Mouse (Mus musculus): ENCODE results near the gene Krt26. TPM values are rescaled to one million over a fixed set of nuclear protein-coding genes. Genes with fewer than 3 reads are reported as not detected.

Krt26 gene
- polyA plus RNA-seq, 1 experiment, result not detected

GRCm38 (mm10) chr11:99292846-99293245 lies 44.9 kb downstream of the Krt26 start:
- TF ChIP-seq CTCF (IDR thresholded peaks at IDR 0.05; ENCODE audit: low read depth, low read length) (no peak), POLR2A (IDR thresholded peaks at IDR 0.05; ENCODE audit: borderline replicate concordance, low read depth, low read length) (no peak)
- H3K27ac ChIP-seq (ENCODE audit: insufficient read depth, low read depth, low read length), result no peak overlapping the region
- H3K4me3 ChIP-seq (ENCODE audit: insufficient read depth, low read length), result no peak overlapping the region
- H3K4me1 ChIP-seq (ENCODE audit: control insufficient read depth, insufficient read depth, low read length), result no peaks in the 10 kb centered on the region

DNA sequence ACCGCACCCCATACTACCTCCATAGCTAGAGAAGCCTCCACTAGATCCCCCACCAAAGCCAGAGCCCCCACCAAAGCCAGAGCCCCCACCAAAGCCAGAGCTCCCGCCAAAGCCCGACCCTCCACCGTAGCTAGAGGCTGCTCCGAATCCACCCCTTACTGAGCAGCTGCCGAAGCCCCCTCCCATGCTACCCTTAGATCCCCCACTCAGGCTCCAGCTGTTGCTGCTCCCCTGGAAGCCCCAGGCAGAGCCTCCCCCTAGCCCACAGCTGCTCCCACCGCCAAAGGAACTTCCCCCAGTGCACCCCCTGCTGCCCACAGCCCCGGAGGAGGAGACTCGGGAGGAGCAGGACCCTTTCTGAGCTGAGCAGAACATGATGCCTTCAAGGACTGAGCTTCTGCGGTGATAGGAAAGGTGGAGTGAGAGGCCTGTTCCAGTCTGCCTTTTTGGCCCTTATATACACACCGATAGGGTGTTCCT lies 52.9 kb downstream of the Krt26 start, which contains the start of gene Krt24:
TSS of gene Krt24 (minus strand) at position 430 of the 480 bp plus-strand sequence.
- Histone ChIP-seq H3K27ac (ENCODE audit: insufficient read depth, low read depth, low read length) (no peak within 1 kb of the TSS), H3K4me3 (ENCODE audit: insufficient read depth, low read length) (no peak within 1 kb of the TSS), H3K4me1 (ENCODE audit: control insufficient read depth, insufficient read depth, low read length) (peaks cover 8% of the 10 kb centered on the region)
- TF ChIP-seq CTCF (IDR thresholded peaks at IDR 0.05; ENCODE audit: low read depth, low read length) (no peak), POLR2A (IDR thresholded peaks at IDR 0.05; ENCODE audit: borderline replicate concordance, low read depth, low read length) (no peak)

- Histone ChIP-seq H3K4me1 (ENCODE audit: control insufficient read depth, insufficient read depth, low read length) (peaks cover 8% of the 10 kb centered on the region), H3K27ac (ENCODE audit: insufficient read depth, low read depth, low read length) (no peak overlapping the region), H3K4me3 (ENCODE audit: insufficient read depth, low read length) (no peak overlapping the region)
- TF ChIP-seq CTCF (IDR thresholded peaks at IDR 0.05; ENCODE audit: low read depth, low read length) (no peak), POLR2A (IDR thresholded peaks at IDR 0.05; ENCODE audit: borderline replicate concordance, low read depth, low read length) (no peak)
Observed at GRCm38 (mm10) chr11:99284011-99284410, 53.8 kb downstream of the Krt26 start.

GRCm38 (mm10) chr11:99283334-99283733 lies 54.4 kb downstream of the Krt26 start:
- Histone ChIP-seq H3K4me1 (ENCODE audit: control insufficient read depth, insufficient read depth, low read length) (peaks cover 8% of the 10 kb centered on the region), H3K27ac (ENCODE audit: insufficient read depth, low read depth, low read length) (no peak overlapping the region), H3K4me3 (ENCODE audit: insufficient read depth, low read length) (no peak overlapping the region)
- TF ChIP-seq CTCF (IDR thresholded peaks at IDR 0.05; ENCODE audit: low read depth, low read length) (no peak), POLR2A (IDR thresholded peaks at IDR 0.05; ENCODE audit: borderline replicate concordance, low read depth, low read length) (no peak)

- Histone ChIP-seq H3K4me3 (ENCODE audit: insufficient read depth, low read length) (no peak overlapping the region), H3K4me1 (ENCODE audit: control insufficient read depth, insufficient read depth, low read length) (peaks cover 8% of the 10 kb centered on the region), H3K27ac (ENCODE audit: insufficient read depth, low read depth, low read length) (no peak overlapping the region)
- TF ChIP-seq CTCF (IDR thresholded peaks at IDR 0.05; ENCODE audit: low read depth, low read length) (no peak), POLR2A (IDR thresholded peaks at IDR 0.05; ENCODE audit: borderline replicate concordance, low read depth, low read length) (no peak)
Observed at GRCm38 (mm10) chr11:99281116-99281515, 56.6 kb downstream of the Krt26 start.

DNA sequence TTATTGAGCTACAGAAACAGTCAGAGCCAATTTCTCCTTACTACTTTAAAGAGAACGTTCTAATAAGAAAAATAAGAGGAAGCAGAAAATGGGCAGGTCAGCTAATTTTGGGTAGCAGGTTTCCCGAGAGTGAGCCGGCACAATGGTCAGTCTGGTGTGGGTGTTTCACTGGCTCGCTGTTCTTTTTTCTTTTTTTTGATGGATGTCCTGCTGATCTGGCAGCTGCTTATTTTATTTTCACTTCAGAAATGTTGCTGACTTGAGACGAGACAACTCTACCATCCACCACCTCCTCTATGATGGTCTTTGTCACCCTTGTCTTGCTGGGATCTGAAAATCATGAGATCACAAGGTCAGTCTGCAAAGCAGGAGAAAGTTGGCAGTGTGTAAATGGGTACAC lies 57.8 kb downstream of the Krt26 start:
- Histone ChIP-seq H3K4me3 (ENCODE audit: insufficient read depth, low read length) (no peak overlapping the region), H3K27ac (ENCODE audit: insufficient read depth, low read depth, low read length) (no peak overlapping the region), H3K4me1 (ENCODE audit: control insufficient read depth, insufficient read depth, low read length) (peaks cover 8% of the 10 kb centered on the region)
- no peak for TF ChIP-seq CTCF (IDR thresholded peaks at IDR 0.05; ENCODE audit: low read depth, low read length)
- TF ChIP-seq POLR2A (IDR thresholded peaks at IDR 0.05; ENCODE audit: borderline replicate concordance, low read depth, low read length), result no peak

Other genes with a start within 250 kb of the Krt26 start
- 1.6 and 2.0 TPM in 2 replicates for gene Tns4, start 248.7 kb downstream of the Krt26 start, polyA plus RNA-seq (2012; ENCODE audit: insufficient read depth, insufficient read length, missing spikeins)
- gene Ccr7, start 182.9 kb downstream of the Krt26 start, polyA plus RNA-seq (2012; ENCODE audit: insufficient read depth, insufficient read length, missing spikeins), result 0.68 TPM in 1 of 2 replicates, not detected in the other
- 98.6 and 111 TPM in 2 replicates for gene Smarce1, start 106.9 kb downstream of the Krt26 start, polyA plus RNA-seq (2012; ENCODE audit: insufficient read depth, insufficient read length, missing spikeins)
- gene Krt222, start 93.9 kb downstream of the Krt26 start, polyA plus RNA-seq (2012; ENCODE audit: insufficient read depth, insufficient read length, missing spikeins), result not detected in 2 replicates
- gene Krt24, start 52.7 kb downstream of the Krt26 start, polyA plus RNA-seq (2012; ENCODE audit: insufficient read depth, insufficient read length, missing spikeins), result not detected in 2 replicates
- not detected in 2 replicates for gene Krt25, start 15.0 kb downstream of the Krt26 start, polyA plus RNA-seq (2012; ENCODE audit: insufficient read depth, insufficient read length, missing spikeins)
- gene Krt27, start 13.1 kb upstream of the Krt26 start, polyA plus RNA-seq (2012; ENCODE audit: insufficient read depth, insufficient read length, missing spikeins), result not detected in 2 replicates
- not detected in 2 replicates for gene Krt28, start 36.9 kb upstream of the Krt26 start, polyA plus RNA-seq (2012; ENCODE audit: insufficient read depth, insufficient read length, missing spikeins)
- gene Krt10, start 51.4 kb upstream of the Krt26 start, polyA plus RNA-seq (2012; ENCODE audit: insufficient read depth, insufficient read length, missing spikeins), result 5.0 and 6.4 TPM in 2 replicates
- not detected in 2 replicates for gene Krt12, start 84.3 kb upstream of the Krt26 start, polyA plus RNA-seq (2012; ENCODE audit: insufficient read depth, insufficient read length, missing spikeins)
- not detected in 2 replicates for gene Krt20, start 100.2 kb upstream of the Krt26 start, polyA plus RNA-seq (2012; ENCODE audit: insufficient read depth, insufficient read length, missing spikeins)
- not detected in 2 replicates for gene Krt23, start 155.2 kb upstream of the Krt26 start, polyA plus RNA-seq (2012; ENCODE audit: insufficient read depth, insufficient read length, missing spikeins)
- gene Krt39, start 183.4 kb upstream of the Krt26 start, polyA plus RNA-seq (2012; ENCODE audit: insufficient read depth, insufficient read length, missing spikeins), result not detected in 2 replicates
- not detected in 2 replicates for gene Krt40, start 205.2 kb upstream of the Krt26 start, polyA plus RNA-seq (2012; ENCODE audit: insufficient read depth, insufficient read length, missing spikeins)
- gene Krtap3-3, start 212.9 kb upstream of the Krt26 start, polyA plus RNA-seq (2012; ENCODE audit: insufficient read depth, insufficient read length, missing spikeins), result not detected in 2 replicates
- not detected in 2 replicates for gene Krtap3-2, start 218.9 kb upstream of the Krt26 start, polyA plus RNA-seq (2012; ENCODE audit: insufficient read depth, insufficient read length, missing spikeins)
- not detected in 2 replicates for gene Gm11939, start 221.5 kb upstream of the Krt26 start, polyA plus RNA-seq (2012; ENCODE audit: insufficient read depth, insufficient read length, missing spikeins)
- gene Krtap3-1, start 228.7 kb upstream of the Krt26 start, polyA plus RNA-seq (2012; ENCODE audit: insufficient read depth, insufficient read length, missing spikeins), result not detected in 2 replicates
- not detected in 2 replicates for gene Krtap1-5, start 243.1 kb upstream of the Krt26 start, polyA plus RNA-seq (2012; ENCODE audit: insufficient read depth, insufficient read length, missing spikeins)
- gene Krtap1-4, start 245.7 kb upstream of the Krt26 start, polyA plus RNA-seq (2012; ENCODE audit: insufficient read depth, insufficient read length, missing spikeins), result not detected in 2 replicates

All from bone marrow macrophage, adult 2 months (primary cell).